In the genomic region with DNA sequence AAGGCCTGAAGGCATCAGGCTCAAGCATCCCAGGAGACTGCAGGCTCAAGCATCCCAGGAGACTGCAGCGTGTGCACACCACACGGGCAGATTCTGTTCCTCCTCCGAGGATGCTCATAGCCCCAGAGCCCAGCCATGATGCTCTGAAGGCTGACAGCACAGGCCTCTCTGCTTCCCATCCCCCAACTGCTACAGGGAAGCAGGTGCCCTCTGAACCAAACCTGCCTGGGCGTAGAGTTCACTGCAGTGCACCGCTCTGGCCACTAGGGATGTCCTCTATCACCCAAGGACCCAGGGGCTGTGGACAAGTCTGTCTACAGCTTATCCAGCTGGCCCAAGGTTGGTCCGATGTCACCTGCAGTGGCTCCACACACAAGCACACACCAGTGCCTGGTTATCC, we compare ENCODE assay signal across 8 mouse cellular contexts. TPM values are rescaled to one million over a fixed set of nuclear protein-coding genes. Genes with fewer than 3 reads are reported as not detected.
DNase-seq lines count a peak whose midpoint lies in the region; ATAC-seq and TF ChIP-seq lines count a peak whose summit lies in the region.

No protein-coding gene starts in this region.

- peak; percentile 32; the same call in 1 of the 2 replicates for ATAC-seq in forebrain, embryonic 14.5 days
- ATAC-seq in stomach, postnatal 0 days (ENCODE audit: low FRiP score, low TSS enrichment), result peak; percentile 73

- DNase-seq in heart, adult 11 months, result peak; percentile 94
- no peak for DNase-seq in heart, adult 8-10 months (ENCODE audit: low spot score)
- DNase-seq in c-Kit-positive CD71-positive TER-119-negative erythroid progenitor cells, embryonic 14.5 days (ENCODE audit: low read depth), result peak; percentile 48
- no peak for DNase-seq in forebrain, embryonic 14.5 days (ENCODE audit: low spot score)
- peak; percentile 65 for DNase-seq in kidney, postnatal 14 days
- peak; percentile 56 for DNase-seq in mesoderm, embryonic 11.5 days (ENCODE audit: low read depth, low spot score)
- peak; percentile 68 for DNase-seq in stomach, postnatal 0 days (ENCODE audit: low spot score)
- DNase-seq in right cerebral cortex, postnatal 10 days (ENCODE audit: low spot score in 2 of 2), result no peak

- peak; percentile 73 for TF ChIP-seq CTCF in stomach, postnatal 0 days (IDR thresholded peaks at IDR 0.05; ENCODE audit: low read depth)

- H3K4me3 ChIP-seq in forebrain, embryonic 14.5 days (ENCODE audit: low read depth, low read length), result no peak overlapping the region
- no peak overlapping the region for H3K4me3 ChIP-seq in stomach, postnatal 0 days (ENCODE audit: low read depth, low read length)

- peaks cover 5% of the 10 kb centered on the region; the same call in 1 of the 2 replicates for H3K4me1 ChIP-seq in forebrain, embryonic 14.5 days (ENCODE audit: control insufficient read depth, insufficient read depth, low read length)
- H3K4me1 ChIP-seq in stomach, postnatal 0 days (replicated peaks; ENCODE audit: control insufficient read depth, insufficient read depth), result no peaks in the 10 kb centered on the region; the same call in 1 of the 2 replicates

- no peaks in the 10 kb centered on the region for H3K27me3 ChIP-seq in forebrain, embryonic 14.5 days (replicated peaks; ENCODE audit: control insufficient read depth, insufficient read depth, low read length)
- no peaks in the 10 kb centered on the region for H3K27me3 ChIP-seq in stomach, postnatal 0 days (ENCODE audit: control insufficient read depth, insufficient read depth, low read length)

- H3K9me3 ChIP-seq in forebrain, embryonic 14.5 days (replicated peaks; ENCODE audit: control insufficient read depth, low read length), result no peaks in the 10 kb centered on the region
- no peaks in the 10 kb centered on the region for H3K9me3 ChIP-seq in stomach, postnatal 0 days (ENCODE audit: control insufficient read depth, low read length)

- H3K27ac ChIP-seq in forebrain, embryonic 14.5 days (ENCODE audit: low read depth, low read length), result no peak overlapping the region
- no peak overlapping the region for H3K27ac ChIP-seq in stomach, postnatal 0 days (replicated peaks)

- WGBS in forebrain, embryonic 14.5 days, result 36% methylated on average over 6 of the region's 6 CpGs
- WGBS in stomach, postnatal 0 days, result 56% methylated on average over 6 of the region's 6 CpGs

- no peak for TF ChIP-seq EP300 in stomach, postnatal 0 days (optimal IDR thresholded peaks at IDR 0.05)

- H3K9ac ChIP-seq in forebrain, embryonic 14.5 days (ENCODE audit: low read length), result no peak overlapping the region
- no peak overlapping the region for H3K9ac ChIP-seq in stomach, postnatal 0 days (ENCODE audit: low read length)

- H3K4me2 ChIP-seq in forebrain, embryonic 14.5 days (ENCODE audit: low read length), result no peak overlapping the region
- H3K4me2 ChIP-seq in stomach, postnatal 0 days (replicated peaks; ENCODE audit: low read depth), result no peak overlapping the region

- no peaks in the 10 kb centered on the region for H3K36me3 ChIP-seq in forebrain, embryonic 14.5 days (ENCODE audit: control insufficient read depth, insufficient read depth, low read length)
- H3K36me3 ChIP-seq in stomach, postnatal 0 days (ENCODE audit: control insufficient read depth, insufficient read depth, low read length), result peaks cover under 1% of the 10 kb centered on the region; the same call in 1 of the 2 replicates

RNA-seq across cellular contexts. Expression of a gene that starts 12.9 kb away (rescaled TPM):
- total RNA-seq in heart, adult 8-10 months (2022), result 10 to 100 TPM; 33.6 to 42.3 (median 34.1) TPM
- polyA plus RNA-seq in forebrain, embryonic 14.5 days (2014; fragmentation: Nextera tagmentation; extraction: Ambion mirVana), result 42.9 and 50.2 TPM in 2 replicates
- 114 and 117 TPM in 2 replicates for polyA plus RNA-seq in stomach, postnatal 0 days (2015; fragmentation: Nextera tagmentation; extraction: Ambion mirVana)

Comparison
In these comparisons a context has a peak if more than half of its experiments do, and no peak if none do; other contexts are left out.
1. DNase-seq: peak in heart, adult 11 months (single experiment), c-Kit-positive CD71-positive TER-119-negative erythroid progenitor cells, embryonic 14.5 days (single experiment), kidney, postnatal 14 days (single experiment), mesoderm, embryonic 11.5 days (single experiment) and stomach, postnatal 0 days (single experiment); none in heart, adult 8-10 months (single experiment), forebrain, embryonic 14.5 days (single experiment) and right cerebral cortex, postnatal 10 days (0 of 2).